Mouse (Mus musculus) stomach, postnatal 0 days (tissue): ENCODE data around the gene Cdc42ep4. TPM values are rescaled to one million over a fixed set of nuclear protein-coding genes. Genes with fewer than 3 reads are reported as not detected.
A peak's percentile ranks its signal among the peaks of the same experiment; 100 is the strongest.

ENCODE experiments used
- ATAC-seq: fragments of 200-750 bp; cut with Nextera tagmentation; 2 replicates; pipeline ENCODE4 v1.8.0; 2017; ENCODE audit not compliant: low FRiP score, low TSS enrichment
- DNase-seq: peaks from one replicate; pipeline ENCODE4 v3.0.0-alpha.2; 2016; ENCODE audit warnings: low spot score
- H3K27ac ChIP-seq: fragments of 300-500 bp; sonication (generic); replicated peaks from 2 replicates; pipeline ENCODE4 v1.5.1; 2014; ENCODE audit warnings: mild to moderate bottlenecking, control low read depth
- H3K27me3 ChIP-seq: fragments of 300-500 bp; sonication (generic); 2 replicates; pipeline ENCODE4 v1.6.1; 2014; ENCODE audit warnings: low read length; ENCODE audit not compliant: control insufficient read depth, insufficient read depth
- H3K36me3 ChIP-seq: fragments of 300-500 bp; sonication (generic); 2 replicates; pipeline ENCODE4 v1.6.1; 2014; ENCODE audit warnings: low read length, mixed read lengths; ENCODE audit not compliant: control insufficient read depth, insufficient read depth
- H3K4me1 ChIP-seq: fragments of 300-500 bp; sonication (generic); replicated peaks from 2 replicates; pipeline ENCODE4 v1.6.1; 2014; ENCODE audit warnings: antibody characterized with exemption; ENCODE audit not compliant: control insufficient read depth, insufficient read depth
- H3K4me2 ChIP-seq: fragments of 300-500 bp; sonication (generic); replicated peaks from 2 replicates; pipeline ENCODE4 v1.6.1; 2014; ENCODE audit warnings: low read depth, mild to moderate bottlenecking, control low read depth, moderate library complexity
- H3K4me3 ChIP-seq: fragments of 300-500 bp; sonication (generic); 2 replicates; pipeline ENCODE4 v1.5.1; 2014; ENCODE audit warnings: low read depth, low read length, control low read depth
- H3K9ac ChIP-seq: fragments of 300-500 bp; sonication (generic); 2 replicates; pipeline ENCODE4 v1.6.1; 2014; ENCODE audit warnings: mild to moderate bottlenecking, low read length, control low read depth, mixed read lengths
- H3K9me3 ChIP-seq: fragments of 300-500 bp; sonication (generic); 2 replicates; pipeline ENCODE4 v1.6.1; 2016; ENCODE audit warnings: low read length; ENCODE audit not compliant: control insufficient read depth
- CTCF ChIP-seq: IDR thresholded peaks from 2 replicates; pipeline ENCODE4 v1.5.1; 2016; ENCODE audit warnings: antibody characterized with exemption, low read depth, mild to moderate bottlenecking, moderate library complexity
- EP300 ChIP-seq: optimal IDR thresholded peaks from 2 replicates; pipeline ENCODE3; 2016; ENCODE audit warnings: antibody characterized with exemption
- WGBS: fragments of 180-500 bp; shearing (Covaris S2); extraction: QIAGEN DNeasy Blood & Tissue Kit; methylation state at CpG from one replicate; pipeline ENCODE4 v1.1.7; 2014; 5-methylcytosine and 5-hydroxymethylcytosine counted together
- polyA plus RNA-seq: library from polyadenylated mRNA; unstranded; fragments of >200 nt; fragmentation: Nextera tagmentation; extraction: Ambion mirVana; gene quantifications from 2 replicates; pipeline ENCODE4 v1.2.1, GENCODE M21; 2015

Cdc42ep4 gene
- polyA plus RNA-seq, 1 experiment from 2014 or later = 28.9 TPM

GRCm38 (mm10) chr11:113691851-113692250 lies 59.8 kb downstream of the Cdc42ep4 start:
- Histone ChIP-seq H3K9ac (no peak overlapping the region), H3K9me3 (no peaks in the 10 kb centered on the region), H3K36me3 (peaks cover 21% of the 10 kb centered on the region), H3K4me1 (no peaks in the 10 kb centered on the region), H3K27me3 (no peaks in the 10 kb centered on the region), H3K4me3 (no peak overlapping the region), H3K27ac (no peak overlapping the region), H3K4me2 (no peak overlapping the region)
- ATAC-seq = no peak
- TF ChIP-seq EP300 = no peak
- no peak for TF ChIP-seq CTCF
- WGBS = 54% methylated on average over 3 of the region's 3 CpGs
- DNase-seq = no peak

- Histone ChIP-seq H3K27ac (no peak overlapping the region), H3K4me3 (no peak overlapping the region)
- ATAC-seq = peak; percentile 51
Measured at GRCm38 (mm10) chr11:113691318-113691717, 60.4 kb downstream of the Cdc42ep4 start.

GRCm38 (mm10) chr11:113690506-113690905 lies 61.2 kb downstream of the Cdc42ep4 start:
- 79% methylated on average over 12 of the region's 12 CpGs for WGBS
- H3K9me3 ChIP-seq = no peaks in the 10 kb centered on the region
- no peak overlapping the region for H3K27ac ChIP-seq
- TF ChIP-seq CTCF = no peak
- TF ChIP-seq EP300 = no peak
- H3K27me3 ChIP-seq = no peaks in the 10 kb centered on the region
- no peak overlapping the region for H3K4me2 ChIP-seq
- H3K4me3 ChIP-seq = no peak overlapping the region
- DNase-seq (no peak), ATAC-seq (no peak)
- H3K4me1 ChIP-seq = no peaks in the 10 kb centered on the region
- H3K36me3 ChIP-seq = peaks cover 21% of the 10 kb centered on the region
- H3K9ac ChIP-seq = no peak overlapping the region; the same call in 1 of the 2 replicates

More at GRCm38 (mm10) chr11:113691318-113691717, 60.4 kb downstream of the Cdc42ep4 start:
- 77% methylated on average over 5 of the region's 5 CpGs for WGBS
- H3K9me3 ChIP-seq = no peaks in the 10 kb centered on the region
- no peak overlapping the region for H3K4me2 ChIP-seq
- DNase-seq = peak; percentile 23
- H3K27me3 ChIP-seq = no peaks in the 10 kb centered on the region
- H3K4me1 ChIP-seq = no peaks in the 10 kb centered on the region
- no peak for TF ChIP-seq CTCF
- TF ChIP-seq EP300 = no peak
- H3K9ac ChIP-seq = no peak overlapping the region; the same call in 1 of the 2 replicates
- peaks cover 21% of the 10 kb centered on the region for H3K36me3 ChIP-seq

GRCm38 (mm10) chr11:113687031-113687430 lies 64.7 kb downstream of the Cdc42ep4 start:
- no peak for TF ChIP-seq EP300
- no peak for TF ChIP-seq CTCF
- Histone ChIP-seq H3K36me3 (peaks cover 7% of the 10 kb centered on the region), H3K4me3 (no peak overlapping the region), H3K4me2 (no peak overlapping the region), H3K9me3 (no peaks in the 10 kb centered on the region), H3K4me1 (0 out of 2 replicates have a peak, but pooled peaks cover 3% of the 10 kb centered on the region), H3K9ac (no peak overlapping the region), H3K27me3 (no peaks in the 10 kb centered on the region), H3K27ac (no peak overlapping the region)
- ATAC-seq (no peak), DNase-seq (no peak)
- 71% methylated on average over 2 of the region's 2 CpGs for WGBS

- Histone ChIP-seq H3K36me3 (peaks cover 5% of the 10 kb centered on the region), H3K4me1 (peaks cover 3% of the 10 kb centered on the region; the same call in 1 of the 2 replicates), H3K9ac (peak overlapping the region; percentile 92), H3K9me3 (no peaks in the 10 kb centered on the region), H3K4me3 (peak overlapping the region; percentile 95), H3K27ac (peak overlapping the region; percentile 97), H3K27me3 (no peaks in the 10 kb centered on the region), H3K4me2 (peak overlapping the region; percentile 88)
- no peak for TF ChIP-seq CTCF
- TF ChIP-seq EP300 = no peak
- no peak for DNase-seq
- 36% methylated on average over 25 of the region's 25 CpGs for WGBS
- ATAC-seq = no peak
Measured at GRCm38 (mm10) chr11:113684707-113685426, 66.8 kb downstream of the Cdc42ep4 start.

- peaks cover 5% of the 10 kb centered on the region; the same call in 1 of the 2 replicates for H3K36me3 ChIP-seq
- WGBS = under 1% methylated on average over 68 of the region's 73 CpGs
- peak within 1 kb of the TSS; percentile 88 for H3K4me2 ChIP-seq
- H3K27ac ChIP-seq = peak within 1 kb of the TSS; percentile 97
- ATAC-seq = peak; percentile 95
- no peaks in the 10 kb centered on the region for H3K9me3 ChIP-seq
- peak within 1 kb of the TSS; percentile 95 for H3K4me3 ChIP-seq
- TF ChIP-seq EP300 = peak; percentile 97
- TF ChIP-seq CTCF = 0 out of 2 replicates have a peak, but pooled peaks have one; percentile 3
- H3K4me1 ChIP-seq = peaks cover 3% of the 10 kb centered on the region; the same call in 1 of the 2 replicates
- no peaks in the 10 kb centered on the region for H3K27me3 ChIP-seq
- peak; percentile 96 for DNase-seq
- peak within 1 kb of the TSS; percentile 92 for H3K9ac ChIP-seq
Measured at GRCm38 (mm10) chr11:113683957-113684706, 67.5 kb downstream of the Cdc42ep4 start, which contains the start of the genes Fam104a and D11Wsu47e. Gene Fam104a, minus strand, starts transcription at chr11:113684155. Gene D11Wsu47e, plus strand, starts transcription at chr11:113684412.
